Comparison of ENCODE assay signal across 10 mouse cellular contexts in the genomic region with DNA sequence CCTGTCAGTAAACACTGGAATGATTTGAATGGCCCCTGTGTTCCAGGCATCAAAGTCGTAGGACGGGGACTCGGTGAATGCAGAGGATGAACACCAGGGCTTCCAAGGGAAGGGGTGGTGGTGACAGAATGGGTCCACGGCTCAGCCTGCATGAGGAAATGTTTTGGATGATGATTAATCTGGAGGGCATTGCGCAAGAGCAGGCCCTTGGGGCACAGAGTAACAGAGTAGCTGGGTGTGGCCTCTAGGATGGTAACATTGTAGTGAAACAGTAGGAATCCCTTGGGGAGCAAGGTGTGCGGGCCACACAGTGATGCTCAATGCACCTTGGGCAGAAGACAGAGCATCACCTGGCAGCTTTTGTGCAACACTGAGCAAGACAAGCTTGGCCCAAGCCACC.
A peak's percentile ranks its signal among the peaks of the same experiment; 100 is the strongest.
DNase-seq lines count a peak whose midpoint lies in the region; ATAC-seq and TF ChIP-seq lines count a peak whose summit lies in the region.
"Had no signal": no experiment of that assay in that cellular context is flagged by ENCODE, and none has a peak within 500 bp of the region (broad histone marks: within the 10 kb centered on the region; RNA-seq: fewer than 3 reads in every experiment).

No protein-coding gene starts in this region.

- H3K4me1 ChIP-seq in intestine, embryonic 16.5 days (ENCODE audit: control insufficient read depth, insufficient read depth, low read length), result no peaks in the 10 kb centered on the region; the same call in 1 of the 2 replicates
- H3K4me1 ChIP-seq in liver, embryonic 15.5 days (replicated peaks), result peaks cover 4% of the 10 kb centered on the region
- peaks cover 10% of the 10 kb centered on the region for H3K4me1 ChIP-seq in forebrain, embryonic 12.5 days
- H3K4me1 ChIP-seq in forebrain, embryonic 15.5 days, result peaks cover 4% of the 10 kb centered on the region

- no peak for TF ChIP-seq CTCF in C2C12 (IDR thresholded peaks at IDR 0.05; ENCODE audit: control insufficient read depth, insufficient read depth, insufficient read length)

- no peak overlapping the region for H3K4me3 ChIP-seq in C2C12 (ENCODE audit: insufficient read depth, poor library complexity, severe bottlenecking)
- no peak overlapping the region for H3K4me3 ChIP-seq in intestine, embryonic 16.5 days (ENCODE audit: low read length)
- no peak overlapping the region for H3K4me3 ChIP-seq in liver, embryonic 15.5 days (replicated peaks)
- no peak overlapping the region for H3K4me3 ChIP-seq in forebrain, embryonic 12.5 days (replicated peaks)
- no peak overlapping the region for H3K4me3 ChIP-seq in forebrain, embryonic 15.5 days

- H3K27me3 ChIP-seq in C2C12 (ENCODE audit: control insufficient read depth, insufficient read depth, insufficient read length), result no peaks in the 10 kb centered on the region
- no peaks in the 10 kb centered on the region for H3K27me3 ChIP-seq in intestine, embryonic 16.5 days (replicated peaks; ENCODE audit: control insufficient read depth, insufficient read depth, low read length)
- H3K27me3 ChIP-seq in liver, embryonic 15.5 days, result no peaks in the 10 kb centered on the region
- no peaks in the 10 kb centered on the region for H3K27me3 ChIP-seq in forebrain, embryonic 12.5 days
- no peaks in the 10 kb centered on the region for H3K27me3 ChIP-seq in forebrain, embryonic 15.5 days

- ATAC-seq in intestine, embryonic 16.5 days, result peak; percentile 79
- peak; percentile 71 for ATAC-seq in liver, embryonic 15.5 days (ENCODE audit: insufficient read depth)
- ATAC-seq in forebrain, embryonic 12.5 days (ENCODE audit: low FRiP score), result no peak
- no peak for ATAC-seq in forebrain, embryonic 15.5 days (replicated peaks)
- ATAC-seq: forebrain, postnatal 0 days had no signal

- WGBS in intestine, embryonic 16.5 days, result 64% methylated on average over 6 of the region's 6 CpGs
- 31% methylated on average over 6 of the region's 6 CpGs for WGBS in liver, embryonic 15.5 days (ENCODE audit: insufficient replicate concordance)
- WGBS in forebrain, embryonic 12.5 days, result 88% methylated on average over 6 of the region's 6 CpGs
- WGBS in forebrain, embryonic 15.5 days, result 87% methylated on average over 6 of the region's 6 CpGs

- H3K36me3 ChIP-seq in C2C12 (ENCODE audit: control insufficient read depth, insufficient read depth), result no peaks in the 10 kb centered on the region
- no peaks in the 10 kb centered on the region for H3K36me3 ChIP-seq in intestine, embryonic 16.5 days (ENCODE audit: control insufficient read depth, insufficient read depth, low read length)
- H3K36me3 ChIP-seq in liver, embryonic 15.5 days (replicated peaks), result no peaks in the 10 kb centered on the region
- H3K36me3 ChIP-seq in forebrain, embryonic 12.5 days (replicated peaks), result no peaks in the 10 kb centered on the region
- no peaks in the 10 kb centered on the region for H3K36me3 ChIP-seq in forebrain, embryonic 15.5 days

- no peaks in the 10 kb centered on the region for H3K9me3 ChIP-seq in intestine, embryonic 16.5 days (ENCODE audit: control insufficient read depth, low read length)
- no peaks in the 10 kb centered on the region for H3K9me3 ChIP-seq in liver, embryonic 15.5 days (replicated peaks)
- H3K9me3 ChIP-seq in forebrain, embryonic 12.5 days, result no peaks in the 10 kb centered on the region
- no peaks in the 10 kb centered on the region for H3K9me3 ChIP-seq in forebrain, embryonic 15.5 days

- H3ac ChIP-seq in C2C12 (ENCODE audit: control insufficient read depth, insufficient read length, low read depth), result no peak overlapping the region

- intact Hi-C loops in heart, postnatal 10 days (cut with DNase I), result no loop called here

- no peak overlapping the region for H3K9ac ChIP-seq in intestine, embryonic 16.5 days (ENCODE audit: low read depth, low read length)
- H3K9ac ChIP-seq in liver, embryonic 15.5 days, result no peak overlapping the region
- H3K9ac ChIP-seq in forebrain, embryonic 12.5 days, result no peak overlapping the region
- H3K9ac ChIP-seq in forebrain, embryonic 15.5 days (replicated peaks), result no peak overlapping the region
- H3K9ac ChIP-seq: forebrain, postnatal 0 days had no signal

- H3K4me2 ChIP-seq in intestine, embryonic 16.5 days (ENCODE audit: low read depth, low read length), result no peak overlapping the region
- no peak overlapping the region for H3K4me2 ChIP-seq in liver, embryonic 15.5 days
- no peak overlapping the region for H3K4me2 ChIP-seq in forebrain, embryonic 12.5 days
- H3K4me2 ChIP-seq in forebrain, embryonic 15.5 days (replicated peaks), result no peak overlapping the region

- no peaks in the 10 kb centered on the region for H3K79me2 ChIP-seq in C2C12 (ENCODE audit: control insufficient read depth, insufficient read depth)

- peak; percentile 65 to 66 for DNase-seq in heart, adult 18-20 months
- no peak for DNase-seq in heart, postnatal 10 days
- no peak for DNase-seq in layer of hippocampus, adult 9-10 months (ENCODE audit: low spot score)
- DNase-seq: thymus, postnatal 14 days had no signal

- H3K79me3 ChIP-seq in C2C12 (ENCODE audit: low read depth), result no peaks in the 10 kb centered on the region

- H3K27ac ChIP-seq in intestine, embryonic 16.5 days (ENCODE audit: low read length), result no peak overlapping the region
- no peak overlapping the region for H3K27ac ChIP-seq in liver, embryonic 15.5 days (replicated peaks)
- H3K27ac ChIP-seq in forebrain, embryonic 12.5 days, result no peak overlapping the region
- H3K27ac ChIP-seq in forebrain, embryonic 15.5 days (replicated peaks), result no peak overlapping the region

TF ChIP-seq in C2C12, 6 proteins besides CTCF, POLR2A, EP300 and RAD21:
- TF ChIP-seq CEBPB (IDR thresholded peaks at IDR 0.05; ENCODE audit: low read depth), result peak; percentile 100
- TF ChIP-seq MAX (IDR thresholded peaks at IDR 0.05), result peak; percentile 18
- no peak for TF ChIP-seq MYOG (IDR thresholded peaks at IDR 0.05; ENCODE audit: control insufficient read depth, extremely low read depth, insufficient read length)
- TF ChIP-seq USF1 (IDR thresholded peaks at IDR 0.05; ENCODE audit: low read depth), result no peak
- no peak for TF ChIP-seq MYOD1 (IDR thresholded peaks at IDR 0.05; ENCODE audit: control insufficient read depth, insufficient read length, low read depth)

Comparison
In these comparisons a context has a peak if more than half of its experiments do, and no peak if none do; other contexts are left out.
1. DNase-seq: peak in heart, adult 18-20 months (2 of 2); none in heart, postnatal 10 days (0 of 2) and layer of hippocampus, adult 9-10 months (single experiment).
2. ATAC-seq: peak in intestine, embryonic 16.5 days (single experiment) and liver, embryonic 15.5 days (single experiment); none in forebrain, embryonic 12.5 days (single experiment) and forebrain, embryonic 15.5 days (single experiment).